Mouse (Mus musculus): ENCODE results near the gene Msx2.

- no peak for TF ChIP-seq CTCF (IDR thresholded peaks at IDR 0.05; ENCODE audit: low read depth)
- no peak for TF ChIP-seq EP300 (optimal IDR thresholded peaks at IDR 0.05)
These were observed 2.9 kb upstream of the Msx2 start for GRCm38 (mm10) chr13:53475701-53476188.

Measured in stomach, postnatal 0 days (tissue).